Comparison of ENCODE assay signal across 8 mouse cellular contexts in genomic region chr9:44723521-44724041, GRCm38 (mm10). TPM values are rescaled to one million over a fixed set of nuclear protein-coding genes. Genes with fewer than 3 reads are reported as not detected.
DNase-seq lines count a peak whose midpoint lies in the region; ATAC-seq and TF ChIP-seq lines count a peak whose summit lies in the region.

No protein-coding gene starts in this region.

- peak; percentile 46 to 47 for DNase-seq in cerebellum, postnatal 14 days
- no peak for DNase-seq in cerebellum, adult 8-10 months
- peak; percentile 38 for DNase-seq in thymus, postnatal 4 days
- DNase-seq in thymus, adult 2 months: no peak
- no peak for DNase-seq in limb, embryonic 10.5 days (ENCODE audit: low spot score)
- DNase-seq in urinary bladder, postnatal 4 days (ENCODE audit: low spot score in 2 of 2): no peak
- no peak for DNase-seq in ovary, adult 18-20 months (ENCODE audit: low spot score)

- no peak for TF ChIP-seq POLR2A in thymus, adult 2 months (IDR thresholded peaks at IDR 0.05; ENCODE audit: control insufficient read depth, extremely low read depth, insufficient read depth, low read length, poor library complexity)

- no peaks in the 10 kb centered on the region for H3K27me3 ChIP-seq in thymus, adult 2 months (ENCODE audit: control insufficient read depth, insufficient read depth, low read length)
- no peaks in the 10 kb centered on the region for H3K27me3 ChIP-seq in limb, embryonic 10.5 days (ENCODE audit: low read depth, poor library complexity, severe bottlenecking)

- no peak overlapping the region for H3K27ac ChIP-seq in thymus, adult 2 months (ENCODE audit: control insufficient read depth, insufficient read depth, low read length)
- H3K27ac ChIP-seq in limb, embryonic 10.5 days: peak overlapping the region; percentile 63; the same call in 1 of the 2 replicates

- H3K36me3 ChIP-seq in thymus, adult 2 months (ENCODE audit: control insufficient read depth, insufficient read depth, low read length): no peaks in the 10 kb centered on the region
- peaks cover 35% of the 10 kb centered on the region for H3K36me3 ChIP-seq in limb, embryonic 10.5 days

- no peaks in the 10 kb centered on the region for H3K9me3 ChIP-seq in limb, embryonic 10.5 days (replicated peaks)

- WGBS in thymus, adult 2 months: 20% methylated on average over 11 of the region's 11 CpGs
- 73% methylated on average over 11 of the region's 11 CpGs for WGBS in limb, embryonic 10.5 days

- ATAC-seq in granulocyte monocyte progenitor cell, adult 5-6 weeks (replicated peaks; ENCODE audit: poor library complexity, severe bottlenecking): no peak

- peaks cover 24% of the 10 kb centered on the region for H3K4me1 ChIP-seq in thymus, adult 2 months (replicated peaks; ENCODE audit: control insufficient read depth, insufficient read depth, low read length)
- peaks cover 70% of the 10 kb centered on the region for H3K4me1 ChIP-seq in limb, embryonic 10.5 days

- no peak overlapping the region for H3K4me3 ChIP-seq in thymus, adult 2 months (ENCODE audit: control insufficient read depth, insufficient read depth, low read length)
- H3K4me3 ChIP-seq in limb, embryonic 10.5 days: no peak overlapping the region

- no peak for TF ChIP-seq CTCF in thymus, adult 2 months (IDR thresholded peaks at IDR 0.05; ENCODE audit: borderline replicate concordance, control insufficient read depth, extremely low read depth, insufficient read depth, low read length, poor library complexity)

RNA-seq across cellular contexts. Expression of gene Phldb1, which starts 11.4 kb away (rescaled TPM):
- polyA plus RNA-seq in thymus, adult 2 months (2012; rRNA removed): 16.5 and 27.3 TPM in 2 replicates
- 37.9 and 55.9 TPM in 2 replicates for polyA plus RNA-seq in limb, embryonic 10.5 days (2016; fragmentation: Nextera tagmentation; extraction: Ambion mirVana)
- total RNA-seq in granulocyte monocyte progenitor cell, adult 5-6 weeks (2014; fragmentation: Nextera tagmentation): 2.5 and 3.6 TPM in 2 replicates
- 1.0 and 3.1 TPM in 2 replicates for total RNA-seq in granulocyte monocyte progenitor cell, adult 5-6 weeks (2017)

RNA-seq across cellular contexts. Expression of gene Arcn1, which starts 44.1 kb away (rescaled TPM):
- polyA plus RNA-seq in thymus, adult 2 months (2012; rRNA removed): 42.0 and 43.1 TPM in 2 replicates
- polyA plus RNA-seq in limb, embryonic 10.5 days (2016; fragmentation: Nextera tagmentation; extraction: Ambion mirVana): 172 and 193 TPM in 2 replicates
- total RNA-seq in granulocyte monocyte progenitor cell, adult 5-6 weeks (2014; fragmentation: Nextera tagmentation): 133 and 158 TPM in 2 replicates
- 201 and 229 TPM in 2 replicates for total RNA-seq in granulocyte monocyte progenitor cell, adult 5-6 weeks (2017)

RNA-seq across cellular contexts. Expression of gene Ift46, which starts 44.1 kb away (rescaled TPM):
- polyA plus RNA-seq in thymus, adult 2 months (2012; rRNA removed): 35.1 and 42.2 TPM in 2 replicates
- polyA plus RNA-seq in limb, embryonic 10.5 days (2016; fragmentation: Nextera tagmentation; extraction: Ambion mirVana): 115 and 146 TPM in 2 replicates
- total RNA-seq in granulocyte monocyte progenitor cell, adult 5-6 weeks (2014; fragmentation: Nextera tagmentation): 19.8 and 43.7 TPM in 2 replicates
- 32.7 and 39.6 TPM in 2 replicates for total RNA-seq in granulocyte monocyte progenitor cell, adult 5-6 weeks (2017)

RNA-seq across cellular contexts. Expression of gene Treh, which starts 50.5 kb away (rescaled TPM):
- 0.15 and 0.29 TPM in 2 replicates for polyA plus RNA-seq in thymus, adult 2 months (2012; rRNA removed)
- not detected in 2 replicates for polyA plus RNA-seq in limb, embryonic 10.5 days (2016; fragmentation: Nextera tagmentation; extraction: Ambion mirVana)
- not detected in 2 replicates for total RNA-seq in granulocyte monocyte progenitor cell, adult 5-6 weeks (2014; fragmentation: Nextera tagmentation)
- total RNA-seq in granulocyte monocyte progenitor cell, adult 5-6 weeks (2017): not detected in 2 replicates

Comparison
In these comparisons a context has a peak if more than half of its experiments do, and no peak if none do; other contexts are left out.
1. DNase-seq: peak in cerebellum, postnatal 14 days (2 of 2) and thymus, postnatal 4 days (single experiment); none in cerebellum, adult 8-10 months (single experiment), thymus, adult 2 months (single experiment), limb, embryonic 10.5 days (single experiment), urinary bladder, postnatal 4 days (0 of 2) and ovary, adult 18-20 months (single experiment).